Mouse (Mus musculus) liver, embryonic 11.5 days (tissue): Measurements from ENCODE around the gene Usp22. TPM values are rescaled to one million over a fixed set of nuclear protein-coding genes. Genes with fewer than 3 reads are reported as not detected.
"Not testable (repeated sequence)": the region's sequence is repeated elsewhere in the genome, so short reads cannot be mapped to it uniquely, and the experiment has no call there.

Experiments
- ATAC-seq: fragments of 200-750 bp; cut with Nextera tagmentation; replicated peaks from 2 replicates; pipeline ENCODE4 v1.8.0; 2017; ENCODE audit warnings: moderate number of reproducible peaks, mild to moderate bottlenecking, moderate TSS enrichment, moderate library complexity; ENCODE audit not compliant: low FRiP score
- DNase-seq: peaks from one replicate; pipeline ENCODE4 v3.0.0-alpha.2; 2017; ENCODE audit warnings: low spot score
- H3K27ac ChIP-seq: fragments of 300-500 bp; sonication (generic); 2 replicates; pipeline ENCODE4 v1.5.1; 2014; ENCODE audit warnings: mild to moderate bottlenecking, low read depth, low read length, control low read depth
- H3K27me3 ChIP-seq: fragments of 300-500 bp; sonication (generic); replicated peaks from 2 replicates; pipeline ENCODE4 v1.6.1; 2014; ENCODE audit warnings: low read length, mixed read lengths; ENCODE audit not compliant: control insufficient read depth, insufficient read depth
- H3K36me3 ChIP-seq: fragments of 300-500 bp; sonication (generic); 2 replicates; pipeline ENCODE4 v1.6.1; 2014; ENCODE audit warnings: mild to moderate bottlenecking, low read length, moderate library complexity, mixed read lengths; ENCODE audit not compliant: control insufficient read depth, insufficient read depth
- H3K4me1 ChIP-seq: fragments of 300-500 bp; sonication (generic); replicated peaks from 2 replicates; pipeline ENCODE4 v1.6.1; 2014; ENCODE audit warnings: low read length, mixed read lengths; ENCODE audit not compliant: control insufficient read depth, insufficient read depth
- H3K4me2 ChIP-seq: fragments of 300-500 bp; sonication (generic); 2 replicates; pipeline ENCODE4 v1.6.1; 2014; ENCODE audit warnings: mild to moderate bottlenecking, control low read depth, moderate library complexity
- H3K4me3 ChIP-seq: fragments of 300-500 bp; sonication (generic); 2 replicates; pipeline ENCODE4 v1.5.1; 2014; ENCODE audit warnings: low read depth, low read length, control low read depth
- H3K9ac ChIP-seq: fragments of 300-500 bp; sonication (generic); 2 replicates; pipeline ENCODE4 v1.6.1; 2014; ENCODE audit warnings: low read depth, low read length, control low read depth
- H3K9me3 ChIP-seq: fragments of 300-500 bp; sonication (generic); 2 replicates; pipeline ENCODE4 v1.6.1; 2016; ENCODE audit warnings: low read length, inconsistent platforms, mixed read lengths; ENCODE audit not compliant: control insufficient read depth
- WGBS: fragments of 180-500 bp; shearing (Covaris S2); extraction: QIAGEN DNeasy Blood & Tissue Kit; methylation state at CpG from one replicate; pipeline ENCODE4 v1.1.7; 2014; 5-methylcytosine and 5-hydroxymethylcytosine counted together
- polyA plus RNA-seq: library from polyadenylated mRNA; unstranded; fragments of >200 nt; fragmentation: Nextera tagmentation; extraction: Ambion mirVana; gene quantifications from 2 replicates; pipeline ENCODE4 v1.2.1, GENCODE M21; 2014

Usp22 gene
- polyA plus RNA-seq, 1 experiment from 2014 or later = 60.1 TPM

- Histone ChIP-seq H3K9ac (peak overlapping the region; percentile 86), H3K27ac (peak overlapping the region; percentile 88), H3K36me3 (no peaks in the 10 kb centered on the region), H3K4me3 (peak overlapping the region; percentile 82), H3K4me2 (peak overlapping the region; percentile 91), H3K9me3 (no peaks in the 10 kb centered on the region), H3K4me1 (peaks cover 4% of the 10 kb centered on the region; the same call in 1 of the 2 replicates), H3K27me3 (no peaks in the 10 kb centered on the region)
- peak; percentile 4; the same call in 1 of the 2 replicates for ATAC-seq
- DNase-seq = peak; percentile 80
- 1% methylated on average over 28 of the region's 28 CpGs for WGBS
These were observed 499 bp downstream of the Usp22 start for GRCm38 (mm10) chr11:61174291-61174820.

GRCm38 (mm10) chr11:61173477-61173876 lies 1.4 kb downstream of the Usp22 start:
- not testable (repeated sequence) for H3K4me1 ChIP-seq, DNase-seq, H3K36me3 ChIP-seq, H3K9me3 ChIP-seq, H3K27me3 ChIP-seq, H3K27ac ChIP-seq, H3K9ac ChIP-seq, ATAC-seq
- peak overlapping the region; percentile 91 for H3K4me2 ChIP-seq
- WGBS = 42% methylated on average over 15 of the region's 15 CpGs
- peak overlapping the region; percentile 82; the same call in 1 of the 2 replicates for H3K4me3 ChIP-seq

- peaks cover 10% of the 10 kb centered on the region for H3K36me3 ChIP-seq
- WGBS = 86% methylated on average over 5 of the region's 5 CpGs
- H3K27ac ChIP-seq = no peak overlapping the region
- H3K4me3 ChIP-seq = no peak overlapping the region
- no peaks in the 10 kb centered on the region for H3K9me3 ChIP-seq
- no peaks in the 10 kb centered on the region for H3K27me3 ChIP-seq
- 0 out of 2 replicates have a peak, but pooled peaks cover 4% of the 10 kb centered on the region for H3K4me1 ChIP-seq
- H3K9ac ChIP-seq = no peak overlapping the region
- DNase-seq = no peak
- no peak for ATAC-seq
- no peak overlapping the region for H3K4me2 ChIP-seq
These were observed 4.7 kb downstream of the Usp22 start for GRCm38 (mm10) chr11:61170184-61170583.

- Histone ChIP-seq H3K27ac (no peak overlapping the region), H3K27me3 (no peaks in the 10 kb centered on the region), H3K9me3 (no peaks in the 10 kb centered on the region), H3K4me3 (no peak overlapping the region), H3K9ac (no peak overlapping the region), H3K36me3 (peaks cover 44% of the 10 kb centered on the region), H3K4me2 (no peak overlapping the region), H3K4me1 (no peaks in the 10 kb centered on the region)
- DNase-seq = no peak
- WGBS = 93% methylated on average over 10 of the region's 10 CpGs
- ATAC-seq = no peak
These were observed 10.0 kb downstream of the Usp22 start for GRCm38 (mm10) chr11:61164881-61165280.

GRCm38 (mm10) chr11:61164366-61164765 lies 10.5 kb downstream of the Usp22 start:
- Histone ChIP-seq H3K36me3 (peaks cover 47% of the 10 kb centered on the region), H3K27me3 (no peaks in the 10 kb centered on the region), H3K4me2 (no peak overlapping the region), H3K9me3 (no peaks in the 10 kb centered on the region), H3K27ac (no peak overlapping the region), H3K9ac (no peak overlapping the region), H3K4me1 (no peaks in the 10 kb centered on the region), H3K4me3 (no peak overlapping the region)
- 90% methylated on average over 6 of the region's 6 CpGs for WGBS
- ATAC-seq = no peak
- DNase-seq = no peak

- Histone ChIP-seq H3K4me1 (no peaks in the 10 kb centered on the region), H3K27ac (no peak overlapping the region), H3K9ac (no peak overlapping the region), H3K36me3 (peaks cover 52% of the 10 kb centered on the region), H3K4me3 (no peak overlapping the region), H3K27me3 (no peaks in the 10 kb centered on the region), H3K4me2 (no peak overlapping the region), H3K9me3 (no peaks in the 10 kb centered on the region)
- no peak for ATAC-seq
- no peak for DNase-seq
- WGBS = 84% methylated on average over 3 of the region's 3 CpGs
These were observed 11.5 kb downstream of the Usp22 start for GRCm38 (mm10) chr11:61163341-61163740.

- Histone ChIP-seq H3K9ac (no peak overlapping the region), H3K27ac (no peak overlapping the region), H3K4me3 (no peak overlapping the region), H3K36me3 (peaks cover 57% of the 10 kb centered on the region), H3K27me3 (no peaks in the 10 kb centered on the region), H3K9me3 (no peaks in the 10 kb centered on the region), H3K4me1 (no peaks in the 10 kb centered on the region), H3K4me2 (no peak overlapping the region)
- no peak for ATAC-seq
- 92% methylated on average over 14 of the region's 14 CpGs for WGBS
- DNase-seq = no peak
These were observed 12.1 kb downstream of the Usp22 start for GRCm38 (mm10) chr11:61162776-61163175.

GRCm38 (mm10) chr11:61161121-61161520 lies 13.7 kb downstream of the Usp22 start:
- Histone ChIP-seq H3K4me1 (no peaks in the 10 kb centered on the region), H3K9me3 (no peaks in the 10 kb centered on the region), H3K4me2 (no peak overlapping the region), H3K4me3 (no peak overlapping the region), H3K27ac (no peak overlapping the region), H3K9ac (no peak overlapping the region), H3K27me3 (no peaks in the 10 kb centered on the region), H3K36me3 (peaks cover 59% of the 10 kb centered on the region)
- no peak for ATAC-seq
- 93% methylated on average over 13 of the region's 13 CpGs for WGBS
- DNase-seq = no peak
